Mouse (Mus musculus) embryonic facial prominence, embryonic 13.5 days (tissue): ENCODE results near the gene Gm3417. TPM values are rescaled to one million over a fixed set of nuclear protein-coding genes. Genes with fewer than 3 reads are reported as not detected.
"Not testable (repeated sequence)": the region's sequence is repeated elsewhere in the genome, so short reads cannot be mapped to it uniquely, and the experiment has no call there.

ENCODE experiments used
- ATAC-seq: fragments of 200-750 bp; cut with Nextera tagmentation; 2 replicates; pipeline ENCODE4 v1.8.0; 2017; ENCODE audit warnings: low read depth; ENCODE audit not compliant: insufficient number of reproducible peaks, insufficient read depth, low FRiP score, low TSS enrichment
- H3K27ac ChIP-seq: fragments of 300-500 bp; sonication (generic); 2 replicates; pipeline ENCODE4 v1.5.1; 2015; ENCODE audit warnings: moderate library complexity, mild to moderate bottlenecking, inconsistent platforms
- H3K27me3 ChIP-seq: fragments of 300-500 bp; sonication (generic); 2 replicates; pipeline ENCODE4 v1.6.1; 2015; ENCODE audit warnings: mild to moderate bottlenecking, inconsistent platforms
- H3K36me3 ChIP-seq: fragments of 300-500 bp; sonication (generic); 2 replicates; pipeline ENCODE4 v1.6.1; 2015; ENCODE audit warnings: mild to moderate bottlenecking, inconsistent platforms
- H3K4me1 ChIP-seq: fragments of 300-500 bp; sonication (generic); 2 replicates; pipeline ENCODE4 v1.6.1; 2015; ENCODE audit warnings: inconsistent platforms
- H3K4me2 ChIP-seq: fragments of 300-500 bp; sonication (generic); 2 replicates; pipeline ENCODE4 v1.6.1; 2015; ENCODE audit warnings: moderate library complexity, mild to moderate bottlenecking, inconsistent platforms
- H3K4me3 ChIP-seq: fragments of 300-500 bp; sonication (generic); 2 replicates; pipeline ENCODE4 v1.5.1; 2015; ENCODE audit warnings: mild to moderate bottlenecking, inconsistent platforms
- H3K9ac ChIP-seq: fragments of 300-500 bp; sonication (generic); 2 replicates; pipeline ENCODE4 v1.6.1; 2015; ENCODE audit warnings: mild to moderate bottlenecking, inconsistent platforms
- H3K9me3 ChIP-seq: fragments of 300-500 bp; sonication (generic); 2 replicates; pipeline ENCODE4 v1.6.1; 2016; ENCODE audit warnings: inconsistent platforms
- WGBS: fragments of 180-500 bp; shearing (Covaris S2); methylation state at CpG from one replicate; pipeline ENCODE4 v1.1.7; 2015; ENCODE audit warnings: mixed read lengths; 5-methylcytosine and 5-hydroxymethylcytosine counted together
- polyA plus RNA-seq: library from polyadenylated mRNA; unstranded; fragments of >200 nt; fragmentation: Nextera tagmentation; extraction: Ambion mirVana; gene quantifications from 2 replicates; pipeline ENCODE4 v1.2.1, GENCODE M21; 2015

The Gm3417 gene
- polyA plus RNA-seq, 1 experiment from 2014 or later: not detected

- Histone ChIP-seq H3K4me1 (peaks cover 7% of the 10 kb centered on the region), H3K27me3 (no peaks in the 10 kb centered on the region), H3K9me3 (no peaks in the 10 kb centered on the region), H3K9ac (no peak overlapping the region), H3K27ac (no peak overlapping the region), H3K4me2 (no peak overlapping the region), H3K36me3 (peaks cover 68% of the 10 kb centered on the region), H3K4me3 (no peak overlapping the region)
- WGBS: 85% methylated on average over 7 of the region's 7 CpGs
- no peak for ATAC-seq
Measured at GRCm38 (mm10) chr17:14949161-14949827, 29.3 kb downstream of the Gm3417 start.

- Histone ChIP-seq H3K4me1 (peaks cover 19% of the 10 kb centered on the region), H3K27ac (no peak overlapping the region), H3K36me3 (peaks cover 30% of the 10 kb centered on the region), H3K4me3 (0 out of 2 replicates have a peak overlapping the region, but pooled peaks have one; percentile 82), H3K27me3 (no peaks in the 10 kb centered on the region), H3K9ac (no peak overlapping the region), H3K4me2 (0 out of 2 replicates have a peak overlapping the region, but pooled peaks have one; percentile 95), H3K9me3 (no peaks in the 10 kb centered on the region)
- WGBS: 89% methylated on average over 1 of the region's 1 CpGs
- ATAC-seq: no peak
Measured at GRCm38 (mm10) chr17:14944551-14944950, 34.0 kb downstream of the Gm3417 start.

GRCm38 (mm10) chr17:14943729-14944059 lies 34.9 kb downstream of the Gm3417 start:
- Histone ChIP-seq H3K9ac (peak overlapping the region; percentile 85), H3K27me3 (no peaks in the 10 kb centered on the region), H3K4me2 (peak overlapping the region; percentile 95), H3K4me3 (peak overlapping the region; percentile 82), H3K4me1 (peaks cover 19% of the 10 kb centered on the region), H3K9me3 (no peaks in the 10 kb centered on the region), H3K36me3 (peaks cover 24% of the 10 kb centered on the region), H3K27ac (peak overlapping the region; percentile 66; the same call in 1 of the 2 replicates)
- ATAC-seq: peak; percentile 52
- 15% methylated on average over 16 of the region's 16 CpGs for WGBS

DNA sequence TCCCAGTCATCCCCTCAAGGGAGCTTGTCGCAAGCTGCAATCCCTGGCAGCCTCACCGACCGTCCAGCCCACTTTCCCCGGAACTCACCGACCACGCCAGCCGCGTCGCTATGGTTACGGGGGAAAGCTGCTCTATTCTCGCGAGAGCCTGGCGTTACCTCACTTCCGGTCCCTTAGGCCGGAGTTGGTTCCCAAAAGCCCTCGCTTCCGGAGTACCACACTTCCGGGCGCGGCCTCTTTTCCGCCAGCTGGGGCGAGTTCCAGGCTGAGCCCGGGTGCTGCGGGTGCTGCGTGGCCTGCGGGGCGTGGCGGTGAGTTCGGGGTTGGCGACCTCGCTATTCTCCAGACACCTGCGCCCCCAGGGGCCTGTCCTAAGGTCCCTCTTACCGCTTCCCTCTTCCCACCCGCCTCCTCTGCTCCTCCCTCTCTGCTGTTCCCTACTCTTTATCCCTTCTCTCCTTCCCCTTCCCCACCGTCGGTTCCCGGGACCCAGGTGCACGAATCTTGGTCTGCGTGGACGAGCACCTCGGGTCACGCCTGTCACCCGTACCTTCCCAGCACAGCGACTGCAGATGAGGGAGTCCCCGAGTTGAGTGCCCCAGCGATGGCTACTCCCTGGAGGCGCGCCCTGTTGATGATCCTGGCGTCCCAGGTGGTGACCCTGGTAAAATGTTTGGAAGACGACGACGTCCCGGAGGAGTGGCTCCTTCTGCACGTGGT lies 35.4 kb downstream of the Gm3417 start, which contains the start of the genes Wdr27 and 1600012H06Rik:
Wdr27 (minus strand) TSS at position 150 of the 720 bp plus-strand sequence.
1600012H06Rik (plus strand) TSS at position 176 of the 720 bp plus-strand sequence.
- peak within 1 kb of the TSS; percentile 66 for H3K27ac ChIP-seq

DNA sequence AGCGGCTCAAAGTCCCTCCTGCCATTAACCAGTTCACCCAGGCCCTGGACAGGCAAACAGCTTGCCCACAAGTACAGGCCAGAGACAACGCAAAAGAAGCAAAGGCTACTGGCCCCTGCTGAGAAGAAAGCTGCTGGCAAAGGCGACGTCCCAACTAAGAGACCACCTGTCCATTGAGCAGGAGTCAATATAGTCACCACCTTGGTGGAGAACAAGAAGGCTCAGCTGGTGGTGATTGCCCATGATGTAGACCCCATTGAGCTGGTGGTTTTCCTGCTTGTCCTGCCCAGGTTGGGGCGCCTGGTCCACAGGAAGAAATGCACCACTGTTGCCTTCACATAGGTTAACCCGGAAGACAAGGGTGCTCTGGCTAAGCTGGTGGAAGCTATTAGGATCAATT lies 36.4 kb downstream of the Gm3417 start:
- H3K36me3 ChIP-seq: peaks cover 18% of the 10 kb centered on the region
- peak overlapping the region; percentile 82 for H3K4me3 ChIP-seq
- peaks cover 19% of the 10 kb centered on the region for H3K4me1 ChIP-seq
- not testable (repeated sequence) for H3K27me3 ChIP-seq, ATAC-seq, H3K9me3 ChIP-seq, H3K27ac ChIP-seq
- H3K9ac ChIP-seq: peak overlapping the region; percentile 85
- H3K4me2 ChIP-seq: peak overlapping the region; percentile 95
- WGBS: 65% methylated on average over 6 of the region's 6 CpGs

More for the DNA sequence above, 35.4 kb downstream of the Gm3417 start, which contains the start of the genes Wdr27 and 1600012H06Rik:
- WGBS: under 1% methylated on average over 54 of the region's 54 CpGs
- H3K9me3 ChIP-seq: no peaks in the 10 kb centered on the region
- H3K4me1 ChIP-seq: peaks cover 19% of the 10 kb centered on the region
- H3K36me3 ChIP-seq: peaks cover 19% of the 10 kb centered on the region
- H3K9ac ChIP-seq: peak within 1 kb of the TSS; percentile 85
- ATAC-seq: peak; percentile 96
- no peaks in the 10 kb centered on the region for H3K27me3 ChIP-seq
- peak within 1 kb of the TSS; percentile 95 for H3K4me2 ChIP-seq
- H3K4me3 ChIP-seq: peak within 1 kb of the TSS; percentile 82

DNA sequence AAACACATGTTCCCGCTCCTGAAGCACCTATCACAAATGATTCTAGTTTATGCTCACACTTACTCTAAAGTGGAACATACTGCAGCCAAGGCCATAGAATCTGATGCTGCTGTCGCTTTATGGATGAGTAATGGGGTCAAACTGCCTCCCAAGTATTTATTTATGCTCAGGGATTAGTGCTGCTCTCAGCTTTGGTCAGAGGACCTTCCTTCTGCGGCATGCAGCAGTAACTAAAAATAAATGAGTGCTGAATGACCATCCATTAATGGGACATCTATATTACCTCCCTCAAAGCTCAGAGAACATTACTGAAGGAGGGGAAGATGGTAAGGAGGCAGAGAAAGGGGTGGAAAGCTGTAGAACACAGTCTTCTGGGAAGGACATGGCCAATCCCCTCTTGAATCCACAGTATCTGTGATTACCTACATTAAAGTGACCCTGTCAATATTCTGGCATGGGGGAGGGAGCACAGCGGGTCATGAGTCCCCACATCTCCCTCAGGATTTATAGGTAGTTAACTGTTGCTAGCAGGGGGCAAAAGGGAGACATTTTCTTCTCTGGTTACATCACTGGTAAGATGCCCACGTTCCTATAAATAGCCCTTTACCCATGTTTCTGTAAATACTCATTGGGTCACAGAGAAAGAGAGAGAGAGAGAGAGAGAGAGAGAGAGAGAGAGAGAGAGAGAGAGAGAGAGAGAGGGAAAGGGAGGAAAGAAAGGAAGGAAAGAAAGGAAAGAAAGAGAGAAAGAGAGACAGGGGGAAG lies 42.6 kb downstream of the Gm3417 start:
- no peak for ATAC-seq
- no peaks in the 10 kb centered on the region for H3K4me1 ChIP-seq
- no peaks in the 10 kb centered on the region for H3K27me3 ChIP-seq
- no peak overlapping the region for H3K27ac ChIP-seq
- no peak overlapping the region for H3K4me2 ChIP-seq
- WGBS: 74% methylated on average over 5 of the region's 5 CpGs
- H3K36me3 ChIP-seq: no peaks in the 10 kb centered on the region
- no peak overlapping the region for H3K9ac ChIP-seq
- no peaks in the 10 kb centered on the region for H3K9me3 ChIP-seq
- H3K4me3 ChIP-seq: no peak overlapping the region

- not testable (repeated sequence) for H3K9ac ChIP-seq, H3K9me3 ChIP-seq, ATAC-seq, H3K4me3 ChIP-seq, H3K36me3 ChIP-seq, H3K27me3 ChIP-seq, H3K27ac ChIP-seq, H3K4me2 ChIP-seq, H3K4me1 ChIP-seq
- WGBS: 75% methylated on average over 14 of the region's 14 CpGs
Measured at GRCm38 (mm10) chr17:14935280-14935679, 43.3 kb downstream of the Gm3417 start.

DNA sequence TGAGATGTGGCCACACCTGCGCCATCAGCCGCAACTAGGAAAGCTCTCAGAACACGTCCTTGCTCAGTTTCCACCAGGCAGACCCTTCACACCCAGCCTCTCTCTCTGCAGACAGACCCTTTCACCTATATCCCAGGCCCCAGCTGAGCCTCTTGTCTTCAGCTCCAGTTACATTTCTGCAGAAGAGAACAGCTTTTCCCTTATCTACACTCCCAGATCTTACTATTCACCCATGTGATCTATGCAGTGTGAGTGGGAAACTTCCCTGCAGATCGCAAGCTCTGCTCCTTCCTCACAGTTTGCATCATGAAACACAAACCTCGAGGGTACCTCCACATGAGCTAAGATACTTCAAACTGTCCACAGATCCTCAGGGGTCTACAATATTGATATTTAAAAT lies 47.1 kb downstream of the Gm3417 start:
- no peak for ATAC-seq
- Histone ChIP-seq H3K4me1 (0 out of 2 replicates have a peak, but pooled peaks cover 4% of the 10 kb centered on the region), H3K9ac (no peak overlapping the region), H3K9me3 (0 out of 2 replicates have a peak, but pooled peaks cover 4% of the 10 kb centered on the region), H3K4me3 (no peak overlapping the region), H3K27me3 (no peaks in the 10 kb centered on the region), H3K27ac (no peak overlapping the region), H3K36me3 (no peaks in the 10 kb centered on the region), H3K4me2 (no peak overlapping the region)
- WGBS: 89% methylated on average over 5 of the region's 5 CpGs

- Histone ChIP-seq H3K27me3 (no peaks in the 10 kb centered on the region), H3K36me3 (no peaks in the 10 kb centered on the region), H3K4me1 (0 out of 2 replicates have a peak, but pooled peaks cover 4% of the 10 kb centered on the region), H3K4me2 (no peak overlapping the region), H3K9me3 (0 out of 2 replicates have a peak, but pooled peaks cover 4% of the 10 kb centered on the region), H3K4me3 (no peak overlapping the region), H3K9ac (no peak overlapping the region), H3K27ac (no peak overlapping the region)
- WGBS: 82% methylated on average over 7 of the region's 7 CpGs
- no peak for ATAC-seq
Measured at GRCm38 (mm10) chr17:14930697-14931096, 47.9 kb downstream of the Gm3417 start.

DNA sequence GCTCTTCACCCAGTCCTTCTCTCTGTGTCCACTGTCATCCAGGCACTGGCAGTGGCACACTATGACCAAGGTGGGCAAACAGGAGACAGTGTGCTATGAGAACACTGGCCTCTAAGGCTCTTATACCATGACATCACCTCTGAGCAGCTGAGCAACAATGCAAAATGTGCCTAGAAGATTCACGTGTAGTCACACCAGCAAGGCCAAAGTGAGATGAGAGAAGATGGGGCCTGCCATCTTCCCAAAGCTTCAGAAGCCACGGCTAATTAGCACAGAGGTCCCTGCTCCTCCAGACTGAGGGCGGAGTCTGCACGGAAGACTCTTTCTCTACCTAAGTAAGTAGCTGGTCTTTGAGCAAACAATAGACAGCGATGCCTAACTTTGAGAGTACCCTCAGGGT lies 50.0 kb downstream of the Gm3417 start:
- 59% methylated on average over 5 of the region's 5 CpGs for WGBS

DNA sequence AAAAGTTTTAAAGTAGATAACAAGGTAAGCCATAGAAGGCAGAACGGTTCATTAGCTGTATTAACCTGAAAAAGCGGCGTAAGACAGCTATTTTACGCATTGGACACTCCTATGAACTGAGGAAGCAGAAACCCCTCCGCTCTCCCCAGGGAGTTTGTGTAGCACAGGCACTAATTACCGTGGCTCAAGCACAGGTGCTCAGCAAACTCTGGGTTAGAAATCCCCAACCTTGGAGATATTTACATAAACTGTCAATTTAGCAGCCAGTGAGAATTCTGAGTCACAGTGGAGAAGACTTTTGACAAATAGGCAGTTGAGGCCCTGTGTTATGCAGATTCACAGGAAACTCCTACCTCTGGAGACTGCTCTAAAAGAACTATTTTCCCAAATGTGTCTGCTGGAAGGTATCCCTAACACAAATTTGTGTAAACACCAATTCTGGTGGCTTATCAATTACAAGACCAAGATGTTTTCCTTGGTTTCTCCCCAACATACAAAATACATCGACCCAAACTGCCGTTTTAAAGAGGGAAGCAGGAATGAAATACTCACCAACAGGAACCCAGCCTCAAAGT lies 50.9 kb downstream of the Gm3417 start:
- Histone ChIP-seq H3K9ac (no peak overlapping the region), H3K36me3 (no peaks in the 10 kb centered on the region), H3K9me3 (0 out of 2 replicates have a peak, but pooled peaks cover 4% of the 10 kb centered on the region), H3K4me3 (no peak overlapping the region), H3K27ac (no peak overlapping the region), H3K27me3 (no peaks in the 10 kb centered on the region), H3K4me1 (0 out of 2 replicates have a peak, but pooled peaks cover 4% of the 10 kb centered on the region), H3K4me2 (no peak overlapping the region)
- WGBS: 77% methylated on average over 8 of the region's 8 CpGs
- no peak for ATAC-seq

More for the DNA sequence above, 50.0 kb downstream of the Gm3417 start:
- Histone ChIP-seq H3K4me3 (no peak overlapping the region), H3K36me3 (no peaks in the 10 kb centered on the region), H3K4me2 (no peak overlapping the region), H3K27me3 (no peaks in the 10 kb centered on the region), H3K27ac (no peak overlapping the region), H3K4me1 (0 out of 2 replicates have a peak, but pooled peaks cover 4% of the 10 kb centered on the region), H3K9ac (no peak overlapping the region), H3K9me3 (0 out of 2 replicates have a peak, but pooled peaks cover 4% of the 10 kb centered on the region)
- ATAC-seq: no peak
